Mouse (Mus musculus) c-Kit-positive CD71-negative TER-119-negative erythroid progenitor cells, embryonic 14.5 days (primary cell): ENCODE data around the gene Ppp1r14b.

Source experiments
- DNase-seq: peaks from one replicate; pipeline ENCODE4 v3.0.0-alpha.2; 2013; ENCODE audit warnings: low read depth

The Ppp1r14b gene

DNA sequence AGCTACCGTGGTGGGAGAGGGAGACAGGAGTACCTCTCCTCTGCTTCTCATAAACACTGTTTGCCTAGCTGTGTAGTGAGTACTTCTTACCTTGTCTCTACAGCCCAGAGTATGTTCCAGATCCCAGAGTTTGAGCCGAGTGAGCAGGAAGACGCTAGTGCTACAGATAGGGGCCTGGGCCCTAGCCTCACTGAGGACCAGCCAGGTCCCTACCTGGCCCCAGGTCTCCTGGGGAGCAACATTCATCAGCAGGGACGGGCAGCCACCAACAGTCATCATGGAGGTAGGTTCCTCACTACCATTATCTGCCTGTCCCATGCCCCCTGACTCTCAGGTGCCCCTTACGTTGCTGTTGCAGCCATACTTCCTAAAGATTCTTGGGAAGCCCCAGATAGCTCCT, 32.0 kb upstream of the Ppp1r14b start:
- no peak for DNase-seq

DNA sequence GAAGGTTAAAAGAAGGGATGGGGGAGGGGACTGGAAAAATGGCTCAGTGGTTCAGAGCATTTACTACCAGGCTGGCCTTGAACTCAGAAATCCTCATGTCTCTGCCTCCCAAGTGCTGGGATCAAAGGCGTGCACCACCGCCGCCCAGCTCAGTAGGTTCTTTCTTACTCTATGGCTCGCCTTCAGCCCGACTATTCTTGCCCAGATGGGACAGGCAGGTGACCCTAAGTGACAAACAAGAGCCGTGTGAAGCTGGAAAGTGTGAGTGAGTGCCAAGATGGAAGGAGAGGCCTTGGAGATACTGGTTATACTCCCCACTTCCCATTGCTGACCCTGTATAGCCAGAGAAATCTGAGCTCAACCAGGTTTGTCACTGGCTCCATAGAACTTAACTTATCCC, 31.1 kb upstream of the Ppp1r14b start:
- DNase-seq = no peak

DNA sequence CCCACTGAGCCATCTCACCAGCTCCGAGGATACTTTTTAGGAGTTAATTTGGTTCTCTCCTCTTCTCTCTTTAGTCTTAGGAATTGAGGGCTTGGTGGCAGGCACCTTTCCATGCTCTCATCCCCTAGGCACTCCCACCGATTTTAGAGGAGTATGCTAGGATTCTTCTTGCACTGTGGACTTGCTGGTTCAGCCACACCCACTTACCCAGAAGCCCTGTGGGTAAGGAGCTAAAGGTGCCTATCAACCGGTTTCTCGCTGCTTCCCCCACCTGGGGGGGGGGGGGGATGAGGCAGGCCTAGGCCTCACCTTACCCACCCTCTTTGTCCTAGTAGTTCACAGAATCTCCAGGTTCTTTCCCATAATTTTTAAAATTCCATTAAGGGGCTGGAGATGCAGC, 27.0 kb upstream of the Ppp1r14b start:
- DNase-seq = no peak

DNA sequence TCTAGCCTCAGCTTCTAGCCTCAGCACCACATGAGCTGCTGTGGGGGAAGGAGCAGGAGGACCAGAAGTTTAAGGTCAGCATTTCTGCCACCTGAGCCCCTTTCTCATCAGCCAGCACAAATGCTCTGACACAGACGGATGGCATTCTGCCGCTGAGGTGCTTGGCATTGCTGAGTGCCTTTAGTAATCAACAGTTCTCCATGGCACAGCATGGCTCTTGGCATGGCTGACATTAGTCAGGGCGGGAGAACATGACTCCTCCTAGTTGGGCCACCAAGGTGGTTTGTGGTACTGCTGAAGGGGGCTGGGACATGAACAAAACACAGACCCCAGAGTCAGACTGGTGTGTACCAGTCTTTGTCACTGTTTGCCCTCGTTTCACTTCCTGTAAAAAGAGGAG, 26.6 kb upstream of the Ppp1r14b start:
- no peak for DNase-seq

- DNase-seq = no peak
Measured at GRCm38 (mm10) chr19:6949532-6949931, 25.2 kb upstream of the Ppp1r14b start.

GRCm38 (mm10) chr19:6949951-6950350, 24.8 kb upstream of the Ppp1r14b start:
- DNase-seq = no peak

DNA sequence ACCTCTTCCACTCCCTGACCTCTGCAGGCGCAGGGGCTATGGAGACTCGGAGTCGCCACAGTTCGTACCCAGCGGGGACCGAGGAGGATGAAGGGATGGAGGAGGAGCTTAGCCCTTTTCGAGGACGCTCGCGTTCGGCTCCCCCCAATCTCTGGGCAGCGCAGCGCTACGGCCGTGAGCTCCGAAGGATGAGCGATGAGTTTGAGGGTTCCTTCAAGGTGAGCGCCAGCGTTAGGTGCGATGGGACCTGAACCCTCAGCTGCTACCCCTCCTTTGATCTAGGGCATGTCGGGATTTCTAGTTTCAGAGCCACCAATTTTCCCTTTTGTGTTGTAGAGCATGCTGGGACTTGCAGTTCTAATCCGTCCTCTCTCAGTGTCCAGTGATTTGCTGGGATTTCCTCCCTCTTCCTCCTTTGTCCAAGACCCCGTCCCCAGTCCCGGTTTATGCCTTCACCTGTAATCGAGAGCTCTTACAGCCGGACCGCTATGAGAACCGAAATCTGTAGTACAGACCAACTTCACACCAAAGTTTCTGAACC, 24.1 kb upstream of the Ppp1r14b start:
- DNase-seq = no peak

GRCm38 (mm10) chr19:6951381-6951968, 23.3 kb upstream of the Ppp1r14b start:
- peak; percentile 77 for DNase-seq

GRCm38 (mm10) chr19:6951994-6952711, 22.6 kb upstream of the Ppp1r14b start:
- DNase-seq = no peak

GRCm38 (mm10) chr19:6952712-6953037, 22.1 kb upstream of the Ppp1r14b start:
- DNase-seq = no peak

DNA sequence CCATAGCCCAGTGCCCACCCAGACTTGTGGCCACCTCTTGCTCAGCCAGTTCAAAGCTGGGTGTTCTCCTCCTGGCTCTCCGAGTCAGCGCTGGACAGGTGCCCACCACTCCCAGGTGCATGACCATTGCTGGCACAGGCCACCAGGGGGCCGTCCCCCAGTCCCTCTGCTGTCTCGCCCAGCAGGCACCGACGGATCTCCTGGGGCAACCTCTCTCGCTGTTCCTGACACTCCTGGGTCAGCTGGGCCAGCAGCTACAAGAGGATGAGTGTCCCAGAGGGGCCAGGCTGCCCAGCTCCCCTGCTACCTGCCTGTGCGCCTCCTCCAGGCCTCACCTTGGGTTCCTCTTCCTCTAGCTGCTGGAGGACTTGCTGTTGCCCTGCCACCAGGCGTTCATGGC, 20.7 kb upstream of the Ppp1r14b start:
- DNase-seq = no peak

DNA sequence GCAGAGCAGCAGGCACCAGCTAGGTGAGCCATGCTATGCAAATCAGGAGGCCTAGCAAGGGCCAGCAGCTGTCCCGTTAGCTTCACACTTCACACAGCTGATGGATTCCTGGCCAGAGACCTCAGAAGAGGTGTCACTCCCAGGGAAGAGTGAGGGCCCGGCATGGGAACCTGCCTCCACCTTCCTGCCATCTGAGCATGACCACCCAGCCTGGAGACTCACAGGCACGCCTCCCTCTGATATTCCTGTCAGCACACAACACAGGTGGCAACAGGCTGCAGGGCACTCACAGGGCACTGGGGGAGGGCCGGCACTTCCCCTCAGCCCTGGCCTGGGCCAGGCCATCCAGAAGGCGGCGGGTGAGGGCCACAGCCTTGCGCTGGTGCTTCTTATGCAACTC, 19.3 kb upstream of the Ppp1r14b start:
- no peak for DNase-seq

DNA sequence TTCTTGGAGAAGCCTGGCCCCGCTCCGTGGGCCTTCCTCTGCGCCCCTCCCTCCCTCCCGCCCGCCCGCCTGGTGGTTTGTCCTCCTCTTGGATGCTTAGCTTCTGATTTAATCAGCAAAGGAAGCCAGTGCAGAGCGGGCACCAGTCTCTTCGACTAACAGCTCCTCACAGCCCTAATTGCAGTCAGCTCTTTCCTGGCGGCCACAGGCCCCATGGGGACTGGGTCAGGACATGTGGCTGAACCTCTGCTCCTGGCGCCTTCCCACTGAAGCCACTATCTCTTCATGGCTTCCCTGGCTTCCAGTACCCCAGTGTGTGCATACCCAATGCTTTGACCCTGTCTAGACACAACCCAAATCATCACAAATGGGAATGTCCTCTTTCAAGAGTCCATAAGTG, 18.3 kb upstream of the Ppp1r14b start:
- no peak for DNase-seq

DNA sequence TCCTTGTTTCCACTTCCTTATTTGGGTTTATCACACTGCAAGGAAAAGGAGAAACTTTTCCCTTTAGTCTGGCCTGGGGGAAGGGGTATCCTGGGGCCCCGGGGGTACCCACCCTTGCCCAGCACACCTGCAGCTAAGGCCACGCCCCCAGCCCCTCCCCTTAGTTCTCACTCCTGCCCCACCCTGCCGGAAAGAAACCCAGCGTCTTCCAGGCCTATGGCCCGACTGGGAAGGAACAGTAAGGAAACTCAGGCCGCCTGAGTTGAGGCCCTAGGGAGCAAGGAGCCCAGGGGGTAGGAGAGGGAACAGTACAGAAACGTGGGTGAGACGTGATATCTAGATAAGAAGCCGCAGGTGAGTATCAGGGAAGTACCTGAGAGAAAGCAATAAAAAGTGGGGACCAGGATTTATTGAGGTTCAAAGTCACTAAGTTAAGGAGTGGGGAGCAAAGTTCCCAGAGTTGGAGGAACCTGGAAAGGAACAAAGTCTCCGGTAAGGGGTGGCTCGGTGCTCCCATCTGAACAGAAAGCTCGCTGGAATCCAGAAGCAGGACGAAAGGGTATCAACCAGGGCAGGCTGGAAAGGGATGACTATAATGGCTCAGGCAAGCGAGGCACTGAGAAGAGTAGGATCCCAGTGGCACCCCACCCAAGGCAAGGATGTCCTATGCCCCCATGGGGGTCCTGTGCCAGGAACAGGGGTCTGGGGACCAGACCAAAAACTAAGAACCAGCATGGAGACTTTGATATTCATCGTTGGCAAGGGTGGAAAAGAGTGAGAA, 6.1 kb upstream of the Ppp1r14b start:
- DNase-seq = no peak

GRCm38 (mm10) chr19:6969291-6969664, 5.5 kb upstream of the Ppp1r14b start:
- no peak for DNase-seq

- no peak for DNase-seq
Measured at GRCm38 (mm10) chr19:6969665-6970381, 4.9 kb upstream of the Ppp1r14b start.

- DNase-seq = no peak
Measured at GRCm38 (mm10) chr19:6970460-6971085, 4.2 kb upstream of the Ppp1r14b start.

GRCm38 (mm10) chr19:6971644-6972043, 3.1 kb upstream of the Ppp1r14b start:
- no peak for DNase-seq

GRCm38 (mm10) chr19:6972247-6972917, 2.4 kb upstream of the Ppp1r14b start:
- DNase-seq = no peak

GRCm38 (mm10) chr19:6973581-6974190, 1.1 kb upstream of the Ppp1r14b start:
- DNase-seq = no peak
